Mouse (Mus musculus): ENCODE measurements around the gene Abcf1.
"Not testable (repeated sequence)": the region's sequence is repeated elsewhere in the genome, so short reads cannot be mapped to it uniquely, and the experiment has no call there.

Gene Abcf1

GRCm38 (mm10) chr17:35978811-35979400, 9.3 kb upstream of the Abcf1 start:
- peak; percentile 83 for DNase-seq

- no peak for DNase-seq
These were observed 2.6 kb upstream of the Abcf1 start for GRCm38 (mm10) chr17:35972131-35972530.

- DNase-seq: no peak
These were observed 1.9 kb downstream of the Abcf1 start for GRCm38 (mm10) chr17:35967621-35968020.

- no peak for DNase-seq
These were observed 6.3 kb downstream of the Abcf1 start for GRCm38 (mm10) chr17:35963279-35963678.

GRCm38 (mm10) chr17:35958533-35959223, 10.9 kb downstream of the Abcf1 start:
- DNase-seq: no peak

- no peak for DNase-seq
These were observed 14.9 kb downstream of the Abcf1 start for GRCm38 (mm10) chr17:35954665-35955064.

- not testable (repeated sequence) for DNase-seq
These were observed 17.0 kb downstream of the Abcf1 start for GRCm38 (mm10) chr17:35952559-35952958.

- not testable (repeated sequence) for DNase-seq
These were observed 18.6 kb downstream of the Abcf1 start for GRCm38 (mm10) chr17:35950946-35951345.

- no peak for DNase-seq
These were observed 29.6 kb downstream of the Abcf1 start for GRCm38 (mm10) chr17:35939941-35940340.

GRCm38 (mm10) chr17:35939108-35939507, 30.5 kb downstream of the Abcf1 start:
- DNase-seq: no peak

GRCm38 (mm10) chr17:35937700-35938348, 31.7 kb downstream of the Abcf1 start:
- DNase-seq: no peak

- not testable (repeated sequence) for DNase-seq
These were observed 33.8 kb downstream of the Abcf1 start for GRCm38 (mm10) chr17:35935763-35936162.

GRCm38 (mm10) chr17:35932608-35933007, 37.0 kb downstream of the Abcf1 start:
- no peak for DNase-seq

GRCm38 (mm10) chr17:35930627-35931026, 38.9 kb downstream of the Abcf1 start:
- DNase-seq: no peak

- DNase-seq: no peak
These were observed 40.0 kb downstream of the Abcf1 start for GRCm38 (mm10) chr17:35929534-35929933.

GRCm38 (mm10) chr17:35927471-35927870, 42.1 kb downstream of the Abcf1 start:
- DNase-seq: no peak

- no peak for DNase-seq
These were observed 46.3 kb downstream of the Abcf1 start for GRCm38 (mm10) chr17:35923281-35923680.

- no peak for DNase-seq
These were observed 47.0 kb downstream of the Abcf1 start for GRCm38 (mm10) chr17:35922566-35922965.

GRCm38 (mm10) chr17:35921710-35922109, 47.9 kb downstream of the Abcf1 start:
- DNase-seq: no peak

GRCm38 (mm10) chr17:35920862-35921562, 48.5 kb downstream of the Abcf1 start:
- no peak for DNase-seq

GRCm38 (mm10) chr17:35920384-35920783, 49.2 kb downstream of the Abcf1 start:
- no peak for DNase-seq

- no peak for DNase-seq
These were observed 49.7 kb downstream of the Abcf1 start for GRCm38 (mm10) chr17:35919864-35920301.

- DNase-seq: peak; percentile 90
These were observed 50.4 kb downstream of the Abcf1 start for GRCm38 (mm10) chr17:35919060-35919715.

Data from right cerebral cortex, postnatal 14 days (tissue).